Mouse (Mus musculus): ENCODE measurements at regions not wholly inside any gene's neighbourhood (a gene's known extent, or its start where the extent isn't known, plus 50 kb on each side); places are given as distances from the start of the nearest gene placed in this dataset.

GRCm38 (mm10) chr10:111889111-111889510 lies 83.4 kb upstream of the Krr1 start:
- TF ChIP-seq CTCF (IDR thresholded peaks at IDR 0.05; ENCODE audit: extremely low read depth, insufficient read depth, low read length) (no peak), POLR2A (IDR thresholded peaks at IDR 0.05; ENCODE audit: extremely low read depth, insufficient read depth, low read length) (no peak)
